Mouse (Mus musculus) gonadal fat pad, adult 2 months (tissue): ENCODE measurements around the gene Selplg. TPM values are rescaled to one million over a fixed set of nuclear protein-coding genes. Genes with fewer than 3 reads are reported as not detected.
"Not testable (repeated sequence)": the region's sequence is repeated elsewhere in the genome, so short reads cannot be mapped to it uniquely, and the experiment has no call there.

ENCODE experiments used
- DNase-seq: peaks from one replicate; pipeline ENCODE4 v3.0.0-alpha.2; 2012; ENCODE audit warnings: low read depth
- polyA plus RNA-seq: library from polyadenylated mRNA; depleted of rRNA; stranded (reverse); fragments of >200 nt; gene quantifications from 2 replicates; pipeline ENCODE4 v1.2.3, GENCODE M21; 2012

Selplg gene
- polyA plus RNA-seq, 1 experiment, result 22.3 TPM

DNA sequence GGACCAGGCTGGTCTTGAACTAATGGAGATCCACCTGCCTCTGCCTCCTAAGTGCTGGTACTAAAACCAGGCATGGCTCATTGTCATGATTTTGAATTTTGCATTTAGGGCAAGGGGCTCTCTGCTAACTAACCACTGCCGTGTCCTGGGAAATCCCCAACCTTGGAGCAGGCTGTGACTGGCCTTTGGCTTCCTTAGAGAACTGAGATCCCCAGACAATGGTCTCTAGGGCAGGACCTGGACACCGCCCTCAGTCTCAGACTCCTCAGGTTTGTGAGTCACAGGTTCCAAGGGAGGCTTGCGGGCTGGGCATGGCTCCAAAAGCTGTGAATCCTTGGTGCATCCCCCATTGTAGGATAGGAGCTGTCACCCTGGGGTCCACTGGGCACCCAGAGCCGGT is 5.8 kb downstream of the Selplg start:
- DNase-seq, result no peak

DNA sequence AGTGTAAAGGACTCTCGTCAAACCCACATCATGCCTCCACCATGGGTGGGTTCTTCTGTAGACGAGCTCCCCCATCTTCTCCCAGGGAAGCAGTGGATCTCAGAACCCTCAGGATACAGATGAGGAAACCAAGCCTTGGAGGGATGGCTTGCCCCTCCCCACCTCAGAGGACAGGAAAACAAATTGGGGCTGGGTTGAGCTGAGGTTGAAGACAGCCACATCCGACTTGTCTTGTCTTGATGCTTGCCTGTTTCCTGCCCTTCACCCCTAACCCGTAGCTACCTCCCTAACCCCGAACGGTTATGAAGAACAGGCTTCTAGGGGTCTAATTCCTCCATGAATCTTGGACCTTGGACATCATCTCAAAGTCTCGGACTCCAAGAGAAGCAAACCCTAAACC is 6.9 kb downstream of the Selplg start:
- no peak for DNase-seq

DNA sequence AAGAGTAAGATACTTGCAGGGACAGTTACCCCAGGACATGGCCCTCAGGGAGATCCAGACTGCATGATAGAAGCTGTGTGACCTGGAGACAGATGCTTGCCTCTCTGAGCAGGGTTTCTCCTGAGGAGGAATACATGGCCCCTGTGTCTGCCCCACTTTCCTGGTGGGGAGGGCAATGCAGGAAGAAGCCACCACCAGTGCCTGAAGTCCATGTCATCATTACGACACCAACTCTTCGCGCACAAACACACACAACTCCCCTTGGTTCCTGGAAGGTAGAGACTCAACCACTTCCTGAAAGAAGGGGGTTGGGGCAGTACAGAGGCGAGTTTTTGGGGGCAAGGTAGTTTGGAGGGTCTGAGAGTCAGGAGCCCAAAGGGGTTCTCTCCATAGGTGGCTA is 8.2 kb downstream of the Selplg start:
- DNase-seq, result no peak

DNA sequence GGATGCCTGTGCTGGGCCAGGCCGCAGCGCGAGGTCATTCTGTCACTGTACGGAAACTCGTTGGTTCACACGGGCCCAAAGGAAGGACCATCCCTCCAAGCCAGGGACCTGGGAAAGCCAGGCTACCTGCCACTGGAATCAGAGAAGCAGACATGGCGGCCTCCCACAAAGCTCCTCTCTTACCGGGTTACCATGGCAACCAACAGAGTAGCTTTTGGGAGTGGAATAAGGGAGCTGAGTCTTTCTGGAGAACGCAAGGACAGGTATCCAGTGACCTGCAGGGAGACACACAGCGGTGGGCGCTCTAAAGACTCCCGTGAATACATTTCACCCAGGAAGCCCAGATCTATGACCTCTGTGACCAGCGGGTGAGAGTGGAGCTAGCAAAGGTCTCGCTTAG is 13.9 kb downstream of the Selplg start:
- no peak for DNase-seq

DNA sequence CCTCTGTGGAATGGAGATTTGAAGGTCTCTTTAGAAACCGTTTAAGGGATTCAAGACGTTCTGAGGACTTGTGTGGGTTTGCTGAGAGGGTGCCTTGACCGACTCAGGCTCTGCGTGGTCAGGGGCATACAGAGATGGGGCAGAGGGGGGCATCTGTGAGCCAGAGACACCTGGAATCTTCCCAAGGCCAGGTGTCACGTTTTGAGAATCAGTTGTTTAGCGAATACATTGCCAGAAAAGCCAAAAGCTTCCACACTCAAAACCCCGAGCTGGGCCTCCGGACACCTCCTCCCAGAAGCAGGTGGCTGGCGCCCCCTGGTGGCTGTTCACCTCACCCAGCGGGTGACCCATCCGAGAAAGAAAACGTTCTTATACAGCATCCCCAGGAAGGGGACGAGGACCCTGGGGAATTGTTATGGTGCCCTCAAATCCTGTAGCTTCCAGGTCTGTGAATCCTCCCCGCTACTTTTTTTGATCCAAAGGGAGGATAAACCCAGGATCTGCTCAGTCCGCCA is 16.7 kb downstream of the Selplg start:
- no peak for DNase-seq

DNA sequence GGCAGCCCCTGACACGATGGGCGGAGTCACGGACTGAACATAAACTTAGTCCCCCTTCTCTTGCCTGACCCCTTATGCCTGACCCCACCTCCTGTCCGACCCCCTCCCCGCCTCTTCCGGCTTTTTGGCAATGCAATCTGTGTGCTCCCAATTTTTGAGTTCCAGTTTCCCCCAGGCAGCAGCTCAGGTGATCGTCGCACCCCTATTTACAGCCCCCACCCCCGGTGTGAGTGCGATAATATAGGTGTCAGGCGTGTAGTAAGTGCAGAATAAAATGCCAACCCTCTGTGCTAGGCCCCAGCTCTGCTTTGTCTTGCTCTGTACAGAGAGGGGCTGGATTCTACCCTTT is 17.4 kb downstream of the Selplg start:
- DNase-seq, result no peak

DNA sequence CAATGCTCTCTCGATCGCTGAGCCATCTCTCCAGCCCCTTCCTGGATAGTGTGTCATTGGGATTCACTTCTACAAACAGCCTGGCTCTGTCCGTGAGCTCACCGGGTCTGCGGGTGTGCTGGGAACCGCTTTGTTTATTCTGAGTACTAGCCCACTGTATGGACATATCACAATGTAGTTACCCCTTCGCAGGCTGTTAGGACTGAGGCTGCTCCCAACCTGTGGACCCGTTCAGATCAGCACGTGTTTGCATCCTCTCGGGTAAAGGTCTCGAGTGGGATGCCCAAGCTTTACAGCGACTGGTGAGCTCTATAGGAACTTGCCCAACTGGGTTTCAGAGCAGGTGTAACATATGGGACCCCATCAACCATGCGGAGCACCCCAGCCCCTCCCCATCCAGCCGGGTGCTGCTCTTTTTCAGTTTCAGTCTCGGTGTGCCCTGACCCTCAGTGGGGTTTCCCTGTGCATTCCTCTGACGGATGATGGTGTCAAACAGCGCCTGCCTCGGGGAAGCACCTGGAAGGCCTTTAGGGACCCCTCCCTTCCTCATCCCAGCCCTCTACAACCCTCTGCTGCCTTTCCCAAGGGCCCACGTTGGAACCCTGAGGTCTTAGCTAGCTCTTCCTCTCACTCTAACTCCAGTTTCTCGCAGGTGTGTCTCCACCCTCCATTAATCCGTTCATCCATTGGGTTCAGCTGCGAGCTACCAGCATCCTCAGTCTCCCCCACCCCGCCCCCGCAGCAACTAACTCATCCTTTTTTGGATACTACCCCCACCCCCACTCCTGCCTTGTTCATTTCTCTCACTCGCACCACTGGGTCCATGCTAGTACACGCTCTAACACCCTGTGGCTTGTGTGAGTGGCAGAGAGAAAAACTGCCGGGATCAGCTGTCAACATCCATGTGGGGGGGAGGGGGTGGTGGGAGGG is 18.1 kb downstream of the Selplg start:
- no peak for DNase-seq

DNA sequence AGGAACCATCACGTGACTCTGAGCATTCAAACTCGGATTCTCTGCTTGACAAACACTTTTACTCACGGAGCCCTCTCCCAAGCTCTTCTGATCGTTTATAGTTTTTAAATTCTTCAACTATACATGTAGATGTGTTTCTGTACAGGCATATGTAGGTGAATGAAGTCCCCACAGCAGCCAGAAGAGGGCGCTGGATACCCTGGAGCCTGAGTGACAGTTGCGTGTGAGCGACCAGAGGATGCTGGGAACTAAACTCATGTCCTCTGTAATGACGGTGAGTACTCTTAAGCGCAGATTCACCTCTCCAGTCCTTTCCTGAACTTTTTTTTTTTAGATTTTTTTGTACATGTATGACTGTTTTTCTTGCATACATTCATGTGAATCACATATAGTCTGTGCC is 18.8 kb downstream of the Selplg start:
- DNase-seq, result no peak

DNA sequence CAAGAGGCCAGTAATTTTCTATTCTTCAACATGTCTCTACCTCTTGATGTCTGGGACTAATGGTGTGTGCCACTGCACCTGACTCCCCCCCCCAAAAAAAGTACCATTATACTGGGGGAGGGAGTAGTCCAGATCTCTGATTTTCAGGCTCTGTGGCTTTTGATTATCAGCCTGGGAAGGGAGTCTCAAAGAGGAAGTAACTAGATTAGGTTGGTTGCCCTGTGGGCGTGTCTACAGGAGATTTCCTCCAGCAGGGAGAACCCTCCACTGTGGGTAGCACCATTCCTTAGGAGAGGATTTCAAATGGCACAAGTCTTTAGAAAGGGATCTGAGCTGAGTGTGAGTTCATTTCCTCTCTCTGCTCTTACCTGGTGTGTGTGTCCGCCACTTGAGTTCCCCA is 19.8 kb downstream of the Selplg start:
- no peak for DNase-seq

DNA sequence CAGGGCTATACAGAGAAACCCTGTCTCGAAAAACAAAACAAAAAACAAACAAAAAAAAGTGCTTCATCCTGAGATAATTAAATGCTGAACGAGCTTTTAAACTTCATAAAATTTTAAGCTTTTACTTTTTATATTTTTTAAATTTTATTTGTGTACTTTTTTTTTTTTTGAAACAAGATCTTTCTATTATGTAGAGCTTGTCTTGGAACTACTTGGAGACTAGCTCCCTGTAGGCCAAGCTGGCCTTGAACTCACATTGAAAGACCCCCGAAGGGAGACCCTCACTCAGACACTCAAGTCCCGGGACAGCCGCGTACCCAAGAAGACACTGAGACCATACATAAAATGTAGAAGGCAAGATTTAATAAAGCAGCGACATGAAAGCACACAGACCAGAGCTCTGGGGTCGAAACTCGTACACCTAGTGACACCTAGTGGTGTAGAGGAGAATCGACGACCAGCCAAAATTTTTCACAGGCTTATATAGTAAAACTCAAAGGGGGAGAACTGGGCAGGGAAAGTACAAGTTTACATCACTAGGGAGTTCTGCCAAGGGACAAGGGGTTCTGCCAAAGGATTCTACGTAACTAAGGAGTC is 20.5 kb downstream of the Selplg start:
- DNase-seq, result not testable (repeated sequence)

DNA sequence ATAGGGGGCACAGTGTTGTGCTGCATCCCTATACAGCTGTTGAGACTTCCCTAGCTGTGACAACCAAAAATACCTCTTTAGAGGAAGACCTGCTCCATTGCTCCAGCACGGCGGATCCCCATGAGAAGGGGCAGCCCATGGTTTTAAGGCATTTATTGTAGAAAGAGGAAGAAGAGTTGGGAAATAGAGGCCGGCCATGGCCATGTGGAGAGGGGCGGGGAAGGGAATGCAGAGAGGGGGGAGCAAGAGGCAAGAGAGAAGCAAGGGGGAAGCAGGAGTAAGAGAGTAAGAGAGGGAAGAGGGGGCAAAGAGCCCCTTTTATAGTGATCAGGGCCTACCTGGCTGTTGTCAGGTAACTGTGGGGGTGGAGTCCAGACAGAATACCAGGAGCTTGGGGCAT is 22.3 kb downstream of the Selplg start:
- DNase-seq, result no peak

DNA sequence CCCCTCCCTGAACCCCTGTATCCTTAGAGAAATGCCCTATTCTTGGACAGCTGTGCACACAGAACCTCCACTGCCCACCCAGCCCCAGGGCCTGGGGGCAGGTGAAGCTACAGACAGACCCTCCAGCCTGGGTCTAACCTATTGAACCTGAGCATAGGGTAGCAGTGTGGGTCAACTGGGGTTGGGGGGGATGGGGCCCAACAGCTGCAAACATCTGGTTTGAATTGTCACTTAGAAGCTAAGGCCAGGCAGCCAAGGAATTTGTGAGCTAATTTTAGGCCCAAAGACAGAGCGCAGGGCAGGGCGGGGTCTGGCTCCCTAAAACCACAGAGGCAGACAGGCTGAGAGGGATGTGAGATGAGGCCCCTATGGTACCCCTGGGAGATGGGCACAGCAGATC is 24.3 kb downstream of the Selplg start:
- no peak for DNase-seq

DNA sequence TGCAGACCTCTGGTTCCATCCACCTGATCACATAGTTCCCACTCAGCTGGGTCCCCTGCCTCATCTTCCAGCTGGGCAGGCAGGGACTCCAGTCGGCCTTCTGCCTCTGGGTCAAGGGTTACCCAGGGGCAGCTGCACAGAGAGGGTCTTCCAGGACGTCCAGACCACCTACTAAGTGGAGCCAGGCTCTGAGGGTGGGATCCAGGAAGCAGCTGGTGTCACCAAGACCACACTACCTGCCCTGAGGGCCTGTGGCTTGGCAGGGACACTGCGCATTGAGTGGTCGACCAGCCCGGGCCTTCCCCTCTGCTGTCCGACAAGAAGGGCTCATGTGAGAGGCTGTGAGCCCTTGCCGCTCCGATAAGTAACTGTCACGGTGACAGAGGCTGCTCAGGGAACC is 24.7 kb downstream of the Selplg start:
- DNase-seq, result no peak

DNA sequence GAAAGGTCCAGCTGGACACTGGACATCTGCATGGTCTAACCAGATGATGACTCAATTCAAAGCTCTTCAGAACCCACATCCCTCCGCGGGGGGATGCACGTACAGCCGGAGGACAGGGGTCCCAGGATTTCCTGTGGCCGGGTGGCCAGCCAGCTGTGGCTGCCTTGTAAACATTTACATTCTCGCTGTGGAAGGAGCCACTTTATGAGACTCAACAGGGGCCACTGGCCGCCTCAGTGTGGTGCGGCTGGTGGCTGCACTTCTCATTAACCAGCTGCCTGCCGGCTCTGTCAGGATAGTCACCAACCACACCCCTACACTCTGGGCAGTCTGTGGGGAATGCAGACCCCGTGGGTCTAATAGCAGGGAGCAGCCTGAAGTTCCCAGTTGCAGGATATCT is 26.0 kb downstream of the Selplg start:
- no peak for DNase-seq

DNA sequence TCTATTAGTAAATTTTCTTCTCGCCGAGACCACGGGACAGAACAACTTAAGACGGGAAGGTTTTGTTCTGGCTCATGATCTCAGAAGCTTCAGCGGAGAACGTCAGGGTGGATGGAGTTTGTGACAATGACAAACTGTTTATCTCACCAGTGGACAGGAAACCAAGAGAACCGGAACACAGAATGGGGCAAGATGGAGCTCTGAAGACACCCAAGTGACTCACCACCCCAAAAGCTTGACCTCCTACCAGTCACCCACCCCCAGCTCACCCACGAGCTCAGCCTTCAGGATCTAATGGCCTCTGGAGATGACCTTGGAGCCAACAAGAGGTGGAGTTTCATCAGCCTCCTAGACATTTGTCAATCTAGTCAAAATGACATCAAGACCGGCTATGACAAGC is 27.1 kb downstream of the Selplg start:
- DNase-seq, result no peak

DNA sequence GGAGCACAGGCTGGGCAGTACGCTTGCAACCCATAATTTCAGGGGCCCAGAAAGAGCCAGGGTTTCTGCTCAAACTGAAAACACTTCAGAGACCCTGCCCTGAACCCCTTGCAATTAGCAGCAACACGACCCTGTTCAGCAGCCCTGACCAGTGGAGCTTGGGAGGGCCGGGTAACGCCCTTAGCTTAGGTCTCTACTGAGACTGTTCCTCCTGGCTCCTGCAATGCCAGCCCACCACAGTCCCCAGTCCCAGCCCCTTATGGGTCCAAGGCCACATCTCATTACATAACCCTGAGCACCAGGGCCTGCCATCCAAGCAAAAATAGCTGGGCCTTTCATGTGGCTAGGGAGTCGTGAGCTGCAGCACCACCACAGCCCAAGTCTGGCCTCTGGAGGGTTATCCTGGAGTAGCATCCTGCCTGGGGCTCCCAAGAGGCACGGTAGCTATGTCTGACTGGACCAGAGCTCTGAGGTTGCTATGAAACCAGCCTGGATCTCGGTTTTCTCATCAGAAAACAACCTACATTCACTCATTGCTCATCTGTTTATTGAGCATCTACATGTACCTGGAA is 28.0 kb downstream of the Selplg start:
- DNase-seq, result no peak

DNA sequence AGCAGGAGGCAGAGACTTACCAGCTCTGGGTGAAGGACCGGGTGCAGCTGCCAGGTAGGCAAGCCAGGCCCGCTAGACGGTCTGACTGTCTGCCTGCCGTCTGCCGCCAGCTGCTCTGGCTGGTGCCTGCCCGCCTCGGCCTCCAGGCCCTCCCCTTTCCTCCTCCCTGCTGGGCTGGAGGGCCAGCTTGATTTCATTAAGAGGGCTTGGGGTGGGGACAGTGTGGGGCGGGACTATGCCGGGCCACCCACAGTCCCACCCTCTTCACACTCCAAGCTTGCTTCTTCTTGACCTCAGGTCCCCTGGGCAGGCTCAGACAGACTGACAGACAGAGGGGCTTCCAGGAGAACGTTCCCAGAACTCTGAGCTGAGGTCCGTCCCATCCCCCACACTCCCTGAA is 32.2 kb downstream of the Selplg start, which contains the start of gene Tmem119:
Gene Tmem119 (minus strand): TSS at position 237 of the 400 bp plus-strand sequence.
- no peak for DNase-seq

DNA sequence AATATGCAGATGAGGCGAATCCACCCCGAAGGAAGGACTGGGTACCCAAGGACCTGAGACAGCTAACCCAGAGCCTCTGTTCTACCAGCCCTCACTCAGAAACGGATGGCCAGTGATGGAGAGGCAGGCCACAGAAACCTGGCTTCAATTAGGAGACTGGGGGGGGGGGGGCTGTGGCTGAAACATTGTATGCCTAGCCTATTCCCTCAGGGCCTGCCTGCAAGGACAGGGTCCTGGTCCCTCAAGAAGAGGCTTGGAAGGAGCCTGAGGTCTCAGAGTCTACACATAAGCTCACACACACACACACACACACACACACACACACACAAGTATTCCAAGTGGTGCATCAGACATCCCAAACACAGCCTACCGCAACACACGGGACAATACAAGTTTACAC is 32.8 kb downstream of the Selplg start:
- no peak for DNase-seq

DNA sequence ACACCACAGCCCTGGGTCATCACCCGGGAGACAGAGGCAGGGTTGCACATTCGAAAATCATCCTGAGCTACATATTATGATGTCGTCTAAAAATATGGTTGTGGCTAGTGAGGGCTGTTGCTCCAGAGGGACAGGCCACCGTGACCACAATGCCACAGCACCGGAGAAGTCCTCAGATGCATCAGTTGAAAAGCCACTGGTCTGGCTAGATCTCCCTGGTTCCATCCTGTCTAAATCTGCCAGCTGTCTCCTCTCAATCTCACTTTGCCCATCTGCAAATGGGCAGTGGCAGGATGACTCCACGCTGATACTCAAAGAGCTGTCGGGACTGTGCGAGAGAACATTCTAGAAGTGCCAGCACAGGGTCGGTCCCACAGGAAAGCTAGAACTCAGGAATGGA is 33.9 kb downstream of the Selplg start:
- DNase-seq, result no peak

DNA sequence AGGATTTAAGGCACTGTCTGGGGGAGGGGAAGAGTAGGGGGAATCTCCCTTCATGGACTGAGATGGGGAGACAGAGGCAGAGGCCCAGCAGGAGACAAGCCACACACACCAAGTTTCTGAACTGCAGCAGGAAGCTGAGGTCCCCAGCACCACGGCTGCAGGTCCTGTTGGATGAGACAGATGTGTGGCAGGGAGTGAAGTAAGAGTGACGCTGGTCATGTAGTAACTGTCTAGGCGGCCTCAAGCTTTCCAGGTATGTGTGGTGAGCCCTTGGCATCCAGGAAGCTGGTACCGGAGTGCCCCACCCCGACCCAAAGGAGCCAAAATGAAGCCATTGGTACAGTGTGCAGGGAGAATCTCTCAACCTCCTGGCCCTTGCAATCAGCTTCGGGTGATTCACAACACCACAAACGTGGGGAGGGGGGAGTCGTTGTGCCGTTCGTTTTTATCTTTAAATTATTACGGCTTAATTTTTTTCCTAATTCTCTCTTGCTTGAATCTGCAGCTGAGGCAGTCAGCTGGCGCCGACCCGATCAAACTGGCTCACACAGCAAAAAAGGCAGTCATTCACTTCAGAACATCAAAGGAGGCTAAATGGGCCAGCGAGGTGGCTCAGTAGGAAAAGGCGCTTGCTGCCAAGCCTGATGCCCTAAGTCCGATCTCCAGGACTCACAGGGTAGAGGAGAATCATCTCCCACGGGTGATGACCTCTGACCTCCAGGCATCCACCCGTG is 35.1 kb downstream of the Selplg start:
- DNase-seq, result no peak

DNA sequence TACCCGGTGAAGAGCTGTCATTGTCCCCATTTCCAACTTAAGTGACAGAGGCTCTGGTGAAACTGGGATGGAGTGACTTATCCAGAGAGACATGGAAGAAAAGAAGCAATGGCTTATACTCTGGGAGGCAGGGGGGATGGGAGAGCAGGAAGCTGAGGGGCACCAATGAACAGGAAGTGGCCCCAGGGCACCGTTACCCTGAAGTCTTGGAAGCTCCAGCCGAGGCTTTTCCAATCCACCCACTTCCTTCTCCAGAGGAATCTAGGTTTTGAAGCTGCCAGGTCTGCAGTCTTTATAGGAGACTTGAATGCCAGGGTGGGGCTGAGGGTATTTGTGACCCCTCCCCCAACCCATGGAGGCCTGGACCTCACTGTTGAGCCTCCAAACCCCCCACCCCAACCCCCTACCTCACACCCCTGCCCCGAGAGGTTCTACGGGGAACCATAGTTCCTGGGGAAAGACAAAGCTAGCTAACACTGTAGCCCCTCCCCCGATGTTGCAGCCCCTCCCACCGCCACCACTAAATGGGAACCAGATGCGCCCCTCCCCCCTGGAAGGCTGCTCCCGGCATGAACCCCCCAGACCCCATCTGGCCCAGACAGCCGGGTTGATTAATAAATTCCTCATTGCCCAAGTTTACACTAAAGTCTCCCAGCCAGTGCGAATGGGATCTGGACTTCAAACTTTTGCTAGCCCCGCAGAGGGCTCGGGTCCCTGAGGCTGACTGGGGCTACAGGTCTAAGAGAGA is 35.9 kb downstream of the Selplg start:
- no peak for DNase-seq
